Mouse (Mus musculus): Measurements from ENCODE around the gene Gm2a.
A peak's percentile ranks its signal among the peaks of the same experiment; 100 is the strongest.

Gm2a gene

DNA sequence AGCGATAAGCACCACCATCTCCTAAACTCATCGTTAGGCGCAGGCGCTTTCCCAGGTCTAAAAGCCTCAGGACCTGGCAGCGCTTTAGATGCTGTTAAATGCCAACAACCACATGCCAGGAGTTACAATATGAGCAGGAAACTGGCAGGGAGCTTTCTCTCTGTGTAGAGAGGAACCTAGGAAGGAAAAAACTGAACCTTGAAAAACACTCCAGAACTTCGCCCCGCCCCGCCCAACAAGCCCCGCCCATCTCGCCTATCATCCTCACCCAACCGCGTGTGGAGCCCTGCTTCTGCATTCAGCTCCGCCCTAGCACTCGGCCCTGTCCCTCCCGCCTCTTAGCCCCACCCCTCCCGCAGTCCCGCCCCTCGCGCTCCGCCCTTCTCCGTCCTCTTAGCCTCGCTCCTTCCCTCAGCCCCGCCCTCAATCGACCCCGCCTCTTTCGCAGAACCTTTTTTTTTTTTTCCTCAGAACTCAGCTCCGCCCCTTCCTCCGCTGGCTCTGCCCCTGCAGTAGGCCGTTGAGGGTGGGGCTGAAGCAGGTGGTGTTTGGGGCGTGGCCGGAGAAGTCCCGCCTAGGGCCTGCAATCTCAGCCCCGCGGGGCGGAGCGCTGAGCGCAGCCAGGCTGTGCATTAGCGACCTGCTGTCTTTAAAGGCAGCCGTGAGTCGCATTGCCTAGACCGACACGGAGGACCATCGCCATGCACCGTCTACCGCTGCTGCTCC is at the start of gene Gm2a:
Gene Gm2a (plus strand): TSS at position 653 of the 726 bp plus-strand sequence.
- peak; percentile 97 for DNase-seq

DNA sequence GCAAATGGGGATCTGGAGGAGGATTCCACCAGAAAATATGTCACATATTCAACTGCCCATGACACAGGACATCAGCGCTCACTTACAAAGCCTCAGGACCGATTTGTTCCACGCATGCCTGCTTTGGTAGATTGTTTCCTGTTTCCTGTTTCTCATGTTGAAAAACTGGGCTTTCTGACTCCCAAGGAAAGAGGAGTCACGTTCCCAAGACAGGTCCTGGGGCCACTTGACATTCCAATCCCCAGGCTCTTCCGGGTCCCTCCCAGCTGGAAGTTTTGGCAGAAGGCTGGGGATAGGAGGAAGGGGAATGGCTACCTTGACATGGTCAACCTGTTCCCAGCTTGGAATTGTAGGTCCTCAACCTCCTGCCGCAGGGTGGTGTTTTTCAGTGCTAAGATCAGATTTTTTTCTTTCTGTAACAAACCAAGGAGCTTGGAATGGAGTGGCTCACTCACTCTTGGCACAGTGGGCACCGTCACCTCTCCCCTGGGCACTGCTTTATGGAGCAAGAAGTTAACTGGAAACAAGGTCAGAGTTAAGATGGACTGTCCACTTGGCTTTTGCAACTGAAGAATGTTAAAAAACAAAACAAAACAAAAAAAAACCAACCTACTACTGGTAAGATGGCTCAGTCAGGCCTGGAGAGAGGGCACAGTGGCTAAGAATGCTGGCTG is 46.9 kb upstream of the Gm2a start:
- peak; percentile 23 for DNase-seq

DNA sequence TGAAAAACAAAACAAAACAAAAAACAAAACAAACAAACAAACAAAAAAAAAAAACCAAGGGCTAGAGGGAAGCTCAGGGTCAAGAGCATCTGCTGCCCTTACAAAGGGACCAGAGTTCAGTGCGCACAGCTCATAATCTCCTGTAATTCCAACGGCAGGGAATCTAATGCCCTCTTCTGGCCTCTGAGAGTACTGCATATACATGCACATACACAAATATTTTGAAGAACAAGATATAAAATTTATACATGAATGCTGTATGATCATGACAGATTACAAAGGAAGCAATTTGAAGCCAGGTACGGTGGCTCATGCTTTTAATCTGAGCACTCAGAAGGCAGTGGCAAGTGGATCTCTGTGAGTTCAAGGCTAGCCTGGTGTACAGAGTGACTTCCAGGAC is 40.4 kb upstream of the Gm2a start:
- DNase-seq = no peak

DNA sequence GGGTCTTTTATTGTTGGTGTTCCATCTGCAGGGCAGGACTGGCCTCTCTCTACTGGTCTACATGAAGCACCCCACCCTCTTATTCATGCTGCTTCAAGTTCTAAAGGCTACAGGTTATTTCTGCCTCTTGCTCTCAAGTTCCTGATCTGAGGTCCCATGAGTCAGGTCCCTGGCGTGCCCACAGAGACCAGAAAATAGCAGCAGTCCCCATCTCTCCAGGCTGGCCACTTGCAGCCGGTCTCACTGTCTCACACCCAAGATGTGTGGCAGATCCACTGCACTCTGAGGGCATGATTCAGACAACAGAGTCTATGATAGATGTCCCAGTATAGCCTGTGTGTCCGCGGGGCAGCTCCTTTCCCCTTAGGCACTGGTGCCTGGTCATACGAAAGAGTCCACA is 37.1 kb upstream of the Gm2a start:
- no peak for DNase-seq

DNA sequence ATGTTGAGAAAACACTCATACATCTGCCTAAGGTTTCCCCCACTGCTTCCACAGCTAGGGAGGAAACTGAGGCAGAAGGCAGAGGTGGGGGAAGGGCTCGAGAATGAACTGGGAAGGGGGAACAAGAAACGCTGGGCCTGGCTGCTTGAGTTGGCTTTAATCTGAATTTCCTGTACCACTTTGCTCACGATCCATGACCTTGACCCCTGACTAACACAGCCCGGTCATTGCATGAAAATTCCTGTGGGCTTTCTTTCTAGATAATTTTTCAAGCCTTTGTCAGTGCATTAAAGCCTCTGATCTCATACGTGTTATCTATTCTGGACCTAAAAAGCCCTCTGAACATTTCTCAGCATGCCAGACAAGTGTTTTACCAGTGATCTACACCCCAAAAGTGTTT is 35.1 kb upstream of the Gm2a start:
- no peak for DNase-seq

DNA sequence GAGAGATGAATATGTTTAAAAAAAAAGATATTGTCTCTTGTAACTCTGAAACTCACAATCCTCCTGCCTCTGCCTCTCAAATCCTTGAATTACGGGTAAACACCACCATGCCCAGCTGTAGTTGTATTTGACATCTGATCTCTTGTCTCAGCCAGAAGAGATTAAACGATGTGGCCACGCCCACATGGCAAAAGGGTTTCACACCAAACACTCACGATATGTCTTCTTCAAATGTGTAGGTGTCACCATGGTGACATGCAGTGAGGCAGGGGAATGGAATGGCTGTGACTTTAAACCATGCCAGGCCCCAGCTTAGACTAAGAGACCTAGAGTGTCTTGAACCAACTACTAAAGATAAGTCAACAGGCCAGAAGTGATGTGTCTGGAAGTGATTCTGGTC is 31.0 kb upstream of the Gm2a start:
- DNase-seq = no peak

DNA sequence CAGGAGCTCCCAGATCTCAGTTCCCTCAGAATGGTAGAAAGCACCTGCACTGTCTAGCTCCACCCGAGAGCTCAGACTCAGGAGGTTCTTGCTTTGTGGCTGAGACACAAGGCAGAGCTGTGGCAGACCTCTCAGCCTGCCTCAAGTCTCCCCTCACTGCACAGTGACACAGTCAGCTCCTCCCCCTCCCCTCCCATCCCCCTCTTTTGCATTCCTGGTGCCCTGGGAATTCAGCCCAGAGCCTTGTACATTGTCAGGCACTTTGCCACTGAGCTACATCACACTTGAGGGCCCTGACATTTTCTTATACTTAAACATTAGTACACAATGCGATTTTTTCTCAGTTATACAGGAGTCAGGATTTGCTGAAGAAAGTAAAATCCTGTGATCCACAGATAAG is 28.9 kb upstream of the Gm2a start:
- DNase-seq = no peak

DNA sequence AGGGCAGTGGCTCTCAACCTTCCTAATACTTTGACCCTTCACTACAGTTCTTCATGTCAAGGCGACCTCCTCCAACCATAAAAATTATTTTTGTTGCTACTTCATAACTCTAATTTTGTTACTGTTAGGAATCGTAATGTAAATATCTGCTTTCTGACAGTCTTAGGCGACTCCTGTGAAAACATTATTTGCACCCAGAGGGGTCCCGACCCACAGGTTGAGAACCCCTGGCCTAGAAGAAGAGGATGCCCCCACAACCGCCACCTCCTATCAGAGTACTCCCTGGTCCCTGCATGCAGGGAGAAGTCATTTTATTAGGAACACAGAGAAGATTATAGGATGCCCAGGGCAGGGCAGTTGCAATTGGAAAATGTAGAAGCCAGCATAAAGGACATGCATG is 26.6 kb upstream of the Gm2a start:
- DNase-seq = no peak

DNA sequence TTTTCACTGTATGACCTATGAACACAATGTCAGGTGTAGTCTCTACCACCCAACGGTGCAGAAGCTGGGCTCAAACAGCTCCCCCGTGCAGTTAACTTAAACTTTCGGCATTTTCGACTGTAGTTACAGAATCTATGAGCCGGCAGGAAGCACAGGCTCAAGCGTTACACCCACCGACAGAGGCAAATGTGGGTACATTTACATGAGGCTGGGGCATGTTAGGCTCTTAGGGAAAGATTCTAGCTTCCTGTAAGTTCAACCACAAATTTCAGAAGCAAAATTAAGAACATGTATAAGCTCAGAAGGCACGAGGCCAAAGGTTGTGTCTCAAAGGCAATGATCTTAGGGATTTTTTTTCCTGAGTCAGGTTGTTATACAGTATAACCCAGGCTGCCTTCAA is 25.4 kb upstream of the Gm2a start:
- no peak for DNase-seq

DNA sequence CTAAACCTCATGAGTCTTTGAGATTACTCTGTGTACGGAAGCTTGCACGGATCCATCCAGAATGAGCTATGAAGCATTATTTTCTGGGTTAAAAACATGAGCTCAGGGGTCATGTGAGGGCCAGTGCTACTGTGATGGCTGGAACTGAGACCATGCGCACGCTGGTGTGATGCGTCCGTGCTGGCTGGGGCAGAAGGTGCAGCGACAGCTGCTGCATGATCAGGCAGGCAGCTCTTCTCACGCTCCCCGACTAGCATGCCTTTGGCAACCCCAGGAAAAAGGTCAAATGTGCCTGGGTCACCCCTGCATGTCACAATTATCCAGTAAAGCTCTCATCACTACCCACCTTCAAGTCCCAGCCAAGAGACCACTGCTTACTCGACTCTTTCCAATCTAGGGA is 24.7 kb upstream of the Gm2a start:
- no peak for DNase-seq

DNA sequence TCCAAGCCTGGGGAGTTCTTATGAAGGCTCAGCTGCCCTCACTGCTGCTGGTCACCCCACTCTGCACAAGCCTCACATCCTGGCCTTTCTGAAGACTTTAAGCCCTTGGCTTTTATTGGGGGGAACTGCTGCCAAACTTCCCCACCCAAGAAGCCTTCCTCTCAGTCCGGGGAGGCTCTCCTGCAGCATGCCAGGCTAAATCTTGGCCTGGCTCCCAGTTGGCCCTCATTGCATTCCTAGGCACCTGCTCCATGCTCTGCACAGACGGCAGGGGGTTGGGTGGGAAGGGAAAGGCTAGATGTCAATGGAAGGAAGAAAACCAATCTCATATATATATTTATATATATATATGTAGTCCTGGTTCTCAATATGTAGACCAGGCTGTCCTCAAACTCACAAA is 22.3 kb upstream of the Gm2a start:
- DNase-seq = peak; percentile 23

DNA sequence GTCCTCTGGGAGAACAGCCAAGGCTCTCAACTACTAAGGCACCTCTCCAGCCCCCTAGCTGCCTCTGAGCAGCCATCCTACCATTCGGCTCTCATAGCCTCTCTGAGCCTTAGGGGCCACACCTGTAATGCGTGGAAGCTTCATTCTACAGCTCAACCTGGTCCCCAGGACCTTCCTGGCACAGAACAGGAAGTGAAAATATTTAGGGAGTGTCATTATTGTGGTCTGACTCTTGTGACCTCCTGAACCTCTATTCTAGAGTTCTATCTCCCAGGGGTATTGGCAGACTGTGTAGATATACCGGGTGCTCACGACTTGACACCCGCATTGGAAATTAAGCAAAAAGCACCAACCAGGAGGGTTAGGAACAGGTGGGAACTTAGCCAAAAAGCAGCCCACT is 21.7 kb upstream of the Gm2a start:
- DNase-seq = no peak

DNA sequence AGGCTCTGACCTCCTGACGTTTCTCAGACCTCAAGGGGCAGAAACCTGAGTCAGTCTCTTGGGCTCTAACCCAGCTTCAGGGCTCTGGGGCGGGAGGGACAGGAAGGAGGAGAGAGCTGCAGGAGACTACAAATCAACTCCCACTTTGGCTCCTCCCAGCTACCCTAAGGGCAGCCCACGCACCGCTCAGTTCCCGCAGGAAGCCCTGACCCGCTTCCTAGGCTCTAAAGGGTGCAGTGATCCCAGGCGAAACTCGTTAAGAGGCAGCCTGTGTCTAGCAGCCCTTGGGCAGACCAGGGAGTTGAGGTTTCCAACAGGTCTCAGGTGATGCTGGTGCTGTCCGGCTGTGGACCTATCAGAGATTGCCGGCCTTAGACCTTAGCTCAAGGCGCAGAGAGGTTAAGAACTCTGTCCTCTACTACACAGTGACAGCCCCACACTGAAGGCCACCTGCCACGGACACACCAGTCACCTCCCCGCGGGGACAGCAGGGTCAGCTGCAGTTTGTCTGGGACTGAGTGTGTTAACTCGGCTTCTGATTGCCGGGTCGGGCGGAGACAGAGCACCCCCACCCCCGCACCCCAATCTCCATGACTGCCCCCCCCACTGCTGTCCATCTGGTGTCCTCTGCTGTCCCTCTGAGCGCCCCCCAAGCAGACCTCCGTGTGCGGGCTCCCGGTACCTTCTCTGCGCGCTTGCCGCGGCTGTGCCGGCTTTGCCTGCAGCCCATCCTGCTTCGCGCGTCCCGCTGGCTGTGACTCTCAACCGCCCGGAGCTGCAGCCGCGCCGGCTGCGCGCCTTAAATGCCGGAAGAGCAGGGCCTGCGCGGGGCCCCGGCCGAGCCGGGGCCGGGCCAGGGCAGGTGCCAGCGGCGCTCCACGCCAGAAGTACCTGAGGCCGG is 20.3 kb upstream of the Gm2a start, which contains the start of gene Ccdc69:
Gene Ccdc69 (minus strand): TSS at position 801 of the 901 bp plus-strand sequence.
- peak; percentile 64 for DNase-seq

DNA sequence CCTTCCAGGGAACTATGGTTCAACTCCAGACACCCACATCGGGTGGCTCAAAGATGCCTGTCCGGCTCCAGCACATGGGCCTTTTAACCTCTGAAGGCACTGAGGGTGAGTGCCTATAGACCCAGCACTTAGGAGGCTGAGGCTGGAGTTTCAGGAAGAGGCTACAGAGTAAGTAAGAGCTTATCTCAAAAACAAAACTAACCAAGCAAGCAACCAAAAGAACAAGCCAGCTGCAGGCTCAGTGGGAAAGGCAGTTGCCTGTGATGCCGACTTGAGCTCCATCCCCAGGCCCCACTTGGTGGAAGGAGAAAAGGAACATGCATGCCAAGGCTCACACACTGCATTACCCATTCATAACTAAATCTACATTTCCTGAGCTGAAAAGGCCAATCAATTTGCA is 19.4 kb upstream of the Gm2a start:
- no peak for DNase-seq

DNA sequence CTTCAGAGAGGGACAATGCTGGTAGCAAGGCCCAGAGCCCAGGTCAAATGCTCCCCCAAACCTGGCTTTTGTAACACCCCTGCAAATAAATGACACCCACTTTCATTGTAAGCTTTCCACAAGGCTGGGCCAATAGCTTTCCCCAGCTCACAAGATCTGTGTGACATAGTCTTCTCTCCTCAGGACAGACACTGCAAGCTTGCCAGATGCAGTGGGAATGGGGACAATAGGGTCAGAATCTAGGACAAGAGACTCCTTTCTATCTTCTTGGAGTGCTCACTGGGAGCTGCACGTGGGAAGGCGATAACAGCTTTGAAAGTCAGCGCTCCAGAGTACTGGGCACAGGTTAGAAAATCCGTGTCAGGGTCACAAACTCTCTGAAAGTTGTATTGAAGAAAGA is 18.7 kb upstream of the Gm2a start:
- DNase-seq = no peak

DNA sequence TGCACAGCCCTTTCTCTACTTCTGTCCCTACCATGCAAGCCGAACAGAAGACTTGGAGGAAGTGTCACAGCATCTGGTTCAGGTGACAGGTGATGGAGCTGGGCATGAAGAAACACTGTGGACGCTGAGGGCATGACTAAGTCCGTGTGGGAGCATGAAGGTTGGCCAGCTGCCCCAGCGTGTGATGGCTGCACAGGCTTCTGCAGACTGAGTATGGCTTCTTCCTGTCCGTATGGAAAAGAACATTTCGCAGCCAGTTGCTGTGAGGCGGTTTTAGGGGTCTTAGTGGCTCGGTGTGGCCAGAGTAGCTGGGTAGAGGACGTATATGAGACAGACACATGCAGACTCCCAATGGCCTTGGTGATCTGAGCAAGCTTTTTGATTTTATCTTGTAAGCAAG is 16.7 kb upstream of the Gm2a start:
- DNase-seq = no peak

DNA sequence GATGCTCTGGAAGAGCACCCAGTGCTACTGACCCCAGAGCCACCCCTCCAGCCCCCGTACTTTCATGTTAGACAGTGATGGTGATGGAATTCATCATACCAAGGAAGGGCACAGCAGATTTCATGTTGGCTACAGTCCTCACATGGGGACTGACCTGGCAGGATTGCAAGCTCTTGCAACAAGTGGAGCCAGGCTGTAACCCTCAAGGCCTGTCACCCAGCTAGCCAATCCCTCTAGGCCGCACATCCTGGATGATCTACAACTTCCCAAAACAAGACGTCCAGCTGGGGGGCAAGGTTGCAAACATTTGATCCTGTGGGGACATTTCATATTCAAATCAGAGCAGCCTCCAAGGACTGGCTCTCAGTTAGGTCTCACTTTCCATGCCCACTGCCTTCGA is 13.3 kb upstream of the Gm2a start:
- DNase-seq = peak; percentile 30

DNA sequence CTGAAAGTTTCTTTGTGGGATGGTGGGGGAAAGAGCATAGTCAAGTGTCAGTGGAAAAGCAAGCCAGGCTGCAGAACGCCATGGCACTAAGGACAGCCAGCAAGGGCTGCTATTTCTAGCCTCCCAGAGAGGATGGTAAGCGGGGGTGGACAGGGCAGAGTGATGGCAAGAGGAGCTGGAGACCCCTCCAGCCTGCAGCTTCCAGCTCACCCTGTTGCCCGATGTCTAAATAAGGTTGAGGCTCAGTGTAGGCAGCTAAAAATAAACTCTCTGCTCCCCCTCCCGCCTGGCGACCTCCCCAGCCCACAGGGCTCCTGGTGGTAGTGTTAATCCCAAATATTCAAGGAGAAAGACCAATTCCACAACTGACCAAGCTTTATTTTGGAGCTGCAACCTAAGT is 12.5 kb upstream of the Gm2a start:
- DNase-seq = no peak

DNA sequence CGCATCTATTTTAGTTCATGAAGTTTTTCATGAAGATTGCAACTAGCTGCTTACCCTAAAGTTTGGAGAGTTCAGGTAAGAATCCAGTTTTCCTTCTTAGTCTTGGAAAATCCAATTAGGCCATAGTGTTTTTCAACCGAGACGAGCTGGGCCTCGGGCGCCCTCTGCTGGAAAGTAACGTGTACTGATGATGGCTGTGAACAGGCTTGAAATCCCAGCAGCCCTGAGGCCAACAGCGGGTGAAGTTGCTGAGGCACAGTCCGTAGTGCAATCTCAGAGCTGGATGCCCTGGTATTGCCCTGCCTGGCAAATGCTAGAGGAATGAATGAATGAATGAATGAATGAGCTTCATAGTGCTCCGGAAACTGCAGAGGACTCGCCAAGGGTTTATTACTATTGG is 10.9 kb upstream of the Gm2a start:
- DNase-seq = no peak

DNA sequence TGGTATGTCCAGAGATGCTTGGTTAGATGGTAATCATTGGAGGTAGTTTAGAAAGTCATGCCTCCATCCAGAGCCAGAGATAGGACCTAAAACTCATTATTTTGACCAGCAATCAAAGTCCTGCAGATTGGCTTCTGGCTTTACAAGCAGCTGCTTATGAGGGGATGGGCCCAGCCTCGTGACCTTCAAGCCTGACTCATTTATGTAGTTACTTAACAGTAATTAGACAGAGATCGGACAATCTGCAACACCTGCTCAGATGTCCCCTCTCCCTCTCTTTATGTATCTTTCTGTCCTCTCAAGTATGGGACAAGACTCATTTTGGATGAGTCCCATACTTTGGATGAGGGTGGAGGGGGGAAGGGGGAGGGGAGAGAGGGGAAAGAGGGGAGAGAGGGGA is 8.0 kb upstream of the Gm2a start:
- DNase-seq = no peak

DNA sequence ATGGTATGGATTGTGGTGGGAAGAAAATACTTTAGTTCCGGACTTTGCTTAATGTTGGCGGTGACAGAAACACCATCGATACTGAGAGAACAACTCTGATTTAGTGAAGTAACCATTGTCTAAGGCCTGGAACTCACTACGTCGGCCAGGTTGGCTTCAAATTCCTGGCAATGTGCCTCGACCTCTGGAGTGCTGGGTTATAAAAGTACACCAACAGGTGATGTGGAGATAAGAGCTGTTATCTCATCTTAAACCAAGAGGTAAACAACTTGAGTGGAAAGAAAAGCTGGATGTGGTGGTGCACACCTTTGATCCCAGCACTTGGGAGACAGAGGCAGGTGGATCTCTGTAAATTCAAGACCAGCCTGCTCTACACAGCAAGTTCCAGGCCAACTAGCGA is 4.8 kb upstream of the Gm2a start:
- DNase-seq = no peak

DNA sequence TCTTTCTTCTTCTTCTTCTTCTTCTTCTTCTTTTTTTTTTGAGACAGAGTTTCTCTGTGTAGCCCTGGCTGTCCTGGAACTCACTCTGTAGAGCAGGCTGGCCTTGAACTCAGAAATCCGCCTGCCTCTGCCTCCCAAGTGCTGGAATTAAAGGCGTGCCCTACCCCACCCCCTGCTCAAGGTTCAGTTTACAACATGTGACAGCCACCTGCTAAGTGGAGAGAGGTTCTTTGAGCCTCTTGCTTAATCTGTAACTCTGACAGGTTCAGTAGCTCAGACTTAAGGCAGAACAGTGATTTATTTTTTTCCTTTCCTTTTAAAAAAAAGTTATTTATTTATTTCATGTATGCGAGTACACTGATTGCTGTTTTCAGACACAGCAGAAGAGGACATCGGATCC is 1.6 kb upstream of the Gm2a start:
- DNase-seq = peak; percentile 52

DNA sequence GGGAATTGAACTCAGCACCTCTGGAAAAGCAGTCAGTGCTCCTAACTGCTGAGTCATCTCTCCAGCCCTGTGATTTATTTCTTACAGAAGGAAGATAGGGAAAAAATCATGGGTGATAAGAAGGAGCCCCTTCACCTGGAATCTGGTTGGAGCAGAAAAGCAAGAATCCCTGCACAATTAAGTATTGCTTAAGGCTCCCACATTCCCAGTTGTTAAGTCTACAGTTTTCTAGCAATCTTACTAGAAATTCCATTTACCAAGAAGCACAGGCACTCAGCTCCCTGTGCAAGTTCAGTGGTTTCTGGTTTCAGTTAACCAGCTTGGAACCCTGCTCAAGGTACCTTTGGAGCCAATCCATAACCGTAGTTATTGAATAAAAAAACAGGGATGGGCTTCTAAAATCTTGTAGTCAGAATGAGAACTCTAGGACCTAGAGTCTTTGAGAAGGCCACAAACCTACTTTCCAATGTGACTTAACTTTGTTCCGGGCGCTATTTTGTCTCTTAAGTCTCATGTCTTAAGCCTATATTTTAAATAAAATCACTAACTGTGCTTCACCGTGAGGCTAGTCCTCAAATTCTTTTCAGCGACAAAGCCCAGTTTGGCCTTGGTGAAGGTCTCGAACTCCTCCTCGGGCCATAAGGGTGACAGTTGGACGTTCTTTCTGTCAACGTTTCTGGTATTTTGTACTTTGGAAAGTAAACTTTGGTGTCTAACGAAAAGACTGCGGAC is 1.0 kb upstream of the Gm2a start:
- DNase-seq = peak; percentile 35

Measured in kidney, adult 11 months (tissue).